ENCODE assay signal across 13 mouse cellular contexts in the genomic region with DNA sequence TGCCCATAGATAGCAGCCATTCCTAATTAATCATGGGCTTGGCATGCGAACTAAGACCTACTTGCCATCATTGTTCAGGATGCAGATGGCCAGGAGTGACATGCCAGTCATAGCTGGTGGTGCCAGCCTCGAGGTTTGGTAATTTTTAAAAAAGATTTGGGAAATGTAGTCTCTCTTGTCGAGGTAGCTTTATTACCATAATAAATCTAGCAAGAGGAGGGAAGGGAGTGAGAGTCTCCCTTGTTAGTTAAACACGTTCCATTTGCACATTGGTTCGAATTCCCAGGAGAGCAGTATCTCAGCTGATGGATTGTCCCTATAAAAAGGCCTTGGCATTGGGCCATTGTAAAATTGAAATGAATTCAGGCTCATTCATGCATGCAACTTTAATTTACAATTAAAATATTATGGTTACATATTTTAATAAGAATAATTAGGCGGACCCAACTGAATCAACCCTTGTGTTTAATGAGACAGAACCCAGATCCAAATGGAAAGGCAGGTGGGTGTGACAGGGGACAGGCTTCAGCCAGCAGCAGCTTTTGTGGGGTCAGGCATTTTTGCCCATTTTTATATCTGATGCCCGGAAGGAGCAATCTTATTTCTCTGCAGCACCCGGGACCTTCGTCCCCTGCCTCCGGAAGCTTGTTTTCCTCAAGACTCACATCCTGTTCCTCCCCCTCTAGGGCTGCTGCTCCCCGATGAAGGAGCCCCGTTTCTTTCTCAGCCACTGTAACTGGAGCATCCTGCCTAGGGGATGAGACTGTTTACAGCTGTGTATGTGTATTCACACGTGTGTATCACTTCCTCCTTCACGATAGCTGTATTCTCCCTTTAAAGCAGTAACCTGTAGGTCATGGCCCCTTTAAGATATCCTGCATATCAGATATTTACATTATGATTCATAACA. TPM values are rescaled to one million over a fixed set of nuclear protein-coding genes. Genes with fewer than 3 reads are reported as not detected.
DNase-seq lines count a peak whose midpoint lies in the region; ATAC-seq lines count a peak whose summit lies in the region.
"Had no signal": no experiment of that assay in that cellular context is flagged by ENCODE, and none has a peak within 500 bp of the region (broad histone marks: within the 10 kb centered on the region; RNA-seq: fewer than 3 reads in every experiment).

No protein-coding gene starts in this region.

- H3K4me3 ChIP-seq in kidney, embryonic 15.5 days (replicated peaks), result 0 out of 2 replicates have a peak overlapping the region, but pooled peaks have one; percentile 6
- H3K4me3 ChIP-seq in hindbrain, embryonic 16.5 days (ENCODE audit: low read length), result no peak overlapping the region

- no peaks in the 10 kb centered on the region for H3K27me3 ChIP-seq in kidney, embryonic 15.5 days
- H3K27me3 ChIP-seq in hindbrain, embryonic 16.5 days (replicated peaks; ENCODE audit: control insufficient read depth, insufficient read depth, low read length), result no peaks in the 10 kb centered on the region

- peaks cover 10% of the 10 kb centered on the region for H3K4me1 ChIP-seq in kidney, embryonic 15.5 days
- peaks cover 4% of the 10 kb centered on the region; the same call in 1 of the 2 replicates for H3K4me1 ChIP-seq in hindbrain, embryonic 16.5 days (ENCODE audit: control insufficient read depth, insufficient read depth, low read depth, low read length)

- no peaks in the 10 kb centered on the region for H3K36me3 ChIP-seq in kidney, embryonic 15.5 days
- no peaks in the 10 kb centered on the region for H3K36me3 ChIP-seq in hindbrain, embryonic 16.5 days (ENCODE audit: control insufficient read depth, insufficient read depth, low read length)

- no peaks in the 10 kb centered on the region for H3K9me3 ChIP-seq in kidney, embryonic 15.5 days (replicated peaks)
- H3K9me3 ChIP-seq in hindbrain, embryonic 16.5 days (ENCODE audit: control insufficient read depth, low read length), result no peaks in the 10 kb centered on the region

- H3K4me2 ChIP-seq in kidney, embryonic 15.5 days, result peak overlapping the region; percentile 50
- peak overlapping the region; percentile 25 for H3K4me2 ChIP-seq in hindbrain, embryonic 16.5 days (ENCODE audit: low read length)
- H3K4me2 ChIP-seq: liver, embryonic 11.5 days had no signal

- 16% methylated on average over 14 of the region's 14 CpGs for WGBS in kidney, embryonic 15.5 days
- 33% methylated on average over 14 of the region's 14 CpGs for WGBS in hindbrain, embryonic 16.5 days

- no peak overlapping the region for H3K9ac ChIP-seq in kidney, embryonic 15.5 days
- H3K9ac ChIP-seq in hindbrain, embryonic 16.5 days (ENCODE audit: low read depth, low read length), result peak overlapping the region; percentile 31

- 0 out of 2 replicates have a peak, but pooled peaks have one; percentile 33 for ATAC-seq in kidney, embryonic 15.5 days (replicated peaks; ENCODE audit: low FRiP score)
- no peak; the same call in 1 of the 2 replicates for ATAC-seq in hindbrain, embryonic 16.5 days
- ATAC-seq in megakaryocyte-erythroid progenitor cell, adult 5-6 weeks (replicated peaks; ENCODE audit: low FRiP score, low TSS enrichment, poor library complexity, severe bottlenecking), result no peak

- DNase-seq in cerebellum, adult 9-11 months, result peak; percentile 43
- DNase-seq in cerebellum, adult 11-12 months, result no peak
- no peak for DNase-seq in kidney, postnatal 36 days
- DNase-seq in 416B (ENCODE audit: low read depth), result peak; percentile 54
- DNase-seq in gastrocnemius, postnatal 14 days, result no peak
- DNase-seq: adrenal gland, adult 8-10 months; gastrocnemius, postnatal 10 days; heart, postnatal 36 days; lung, postnatal 4 days had no signal

- peak overlapping the region; percentile 66 for H3K27ac ChIP-seq in kidney, embryonic 15.5 days
- H3K27ac ChIP-seq in hindbrain, embryonic 16.5 days (ENCODE audit: low read depth, low read length), result peak overlapping the region; percentile 17; the same call in 1 of the 2 replicates

- intact Hi-C loops in gastrocnemius, postnatal 14 days (cut with DNase I; ENCODE audit: low total_unique reads), result no loop called here

RNA-seq across cellular contexts. Expression of gene Snx10, which starts 43.3 kb away (rescaled TPM):
- polyA plus RNA-seq in kidney, embryonic 15.5 days (2015; fragmentation: Nextera tagmentation; extraction: Ambion mirVana), result 16.1 and 18.4 TPM in 2 replicates
- 65.9 and 76.2 TPM in 2 replicates for polyA plus RNA-seq in hindbrain, embryonic 16.5 days (2015; fragmentation: Nextera tagmentation; extraction: Ambion mirVana)
- total RNA-seq in megakaryocyte-erythroid progenitor cell, adult 5-6 weeks (2014; fragmentation: Nextera tagmentation), result 17.0 and 36.2 TPM in 2 replicates
- total RNA-seq in megakaryocyte-erythroid progenitor cell, adult 5-6 weeks (2017), result 16.2 and 55.9 TPM in 2 replicates
- 1 to 10 TPM; 5.2 to 5.3 TPM for total RNA-seq in gastrocnemius, postnatal 14 days (2021)

Comparison
In these comparisons a context has a peak if more than half of its experiments do, and no peak if none do; other contexts are left out.
1. DNase-seq: peak in cerebellum, adult 9-11 months (single experiment) and 416B (single experiment); none in cerebellum, adult 11-12 months (single experiment), kidney, postnatal 36 days (0 of 2) and gastrocnemius, postnatal 14 days (single experiment).